Mouse (Mus musculus) right cerebral cortex, postnatal 10 days (tissue): ENCODE data around the gene Lmtk2.

Experiments
- DNase-seq, 2 experiments: peaks; one replicate each; pipeline ENCODE4 v3.0.0; 2021; ENCODE audit warnings: low spot score in 2 of 2

Lmtk2 gene

DNA sequence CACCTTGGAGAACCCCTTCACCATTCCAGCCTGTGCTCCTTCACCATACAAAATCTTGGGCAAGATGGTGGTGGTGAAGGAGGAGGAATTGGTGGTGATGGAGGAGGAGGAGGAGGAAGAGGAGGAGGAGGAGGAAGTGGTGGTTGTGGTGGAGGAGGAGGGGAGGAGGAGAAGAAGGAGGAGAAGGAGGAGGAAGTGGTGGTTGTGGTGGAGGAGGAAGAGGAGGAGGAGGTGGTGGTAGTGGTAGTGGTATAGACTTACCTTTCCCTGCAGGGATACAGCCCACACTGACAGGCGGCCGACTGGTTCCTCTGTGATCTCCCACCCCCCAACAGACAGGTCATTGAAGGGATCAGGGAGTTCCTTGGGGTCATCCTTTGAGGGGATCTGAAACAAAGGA is 115.8 kb downstream of the Lmtk2 start:
- DNase-seq, result no peak

DNA sequence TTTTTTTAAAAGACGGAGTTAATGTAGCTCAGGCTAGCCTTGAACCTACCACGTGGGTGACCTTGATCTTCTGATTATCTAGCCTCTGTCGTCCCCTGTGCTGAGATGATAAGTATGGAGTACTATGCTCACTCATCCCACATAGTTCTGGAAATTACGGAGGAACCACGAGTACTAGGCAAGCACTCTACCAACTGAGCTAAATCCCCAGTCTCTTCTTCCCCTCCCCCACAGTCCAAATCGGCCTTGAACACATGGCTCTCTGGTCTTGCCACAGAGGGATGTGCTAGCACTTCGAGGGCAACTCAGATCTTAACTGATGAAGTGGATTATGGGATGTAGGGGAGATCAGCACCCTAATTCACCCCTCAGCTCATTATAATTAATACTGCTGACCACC is 117.8 kb downstream of the Lmtk2 start:
- DNase-seq, result no peak

DNA sequence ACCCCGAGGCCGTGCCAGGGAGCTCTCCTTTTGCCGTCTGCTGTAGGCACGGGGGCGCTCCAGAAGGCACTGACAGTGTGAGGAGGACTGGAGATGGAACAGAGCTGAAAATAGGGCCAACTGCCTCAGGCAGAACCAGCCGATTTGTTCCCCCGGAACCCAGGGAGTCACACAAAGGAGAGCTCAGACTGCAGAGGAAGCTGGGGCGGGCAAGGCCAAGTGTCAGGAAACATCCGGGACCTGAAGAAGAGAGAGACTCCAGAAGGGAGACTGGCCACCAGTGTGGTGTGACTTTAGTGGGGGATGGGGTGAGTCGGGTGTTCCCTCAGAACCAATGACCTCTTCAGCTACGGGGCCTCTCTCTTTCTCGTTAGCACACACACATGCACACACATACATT is 119.1 kb downstream of the Lmtk2 start:
- no peak for DNase-seq

DNA sequence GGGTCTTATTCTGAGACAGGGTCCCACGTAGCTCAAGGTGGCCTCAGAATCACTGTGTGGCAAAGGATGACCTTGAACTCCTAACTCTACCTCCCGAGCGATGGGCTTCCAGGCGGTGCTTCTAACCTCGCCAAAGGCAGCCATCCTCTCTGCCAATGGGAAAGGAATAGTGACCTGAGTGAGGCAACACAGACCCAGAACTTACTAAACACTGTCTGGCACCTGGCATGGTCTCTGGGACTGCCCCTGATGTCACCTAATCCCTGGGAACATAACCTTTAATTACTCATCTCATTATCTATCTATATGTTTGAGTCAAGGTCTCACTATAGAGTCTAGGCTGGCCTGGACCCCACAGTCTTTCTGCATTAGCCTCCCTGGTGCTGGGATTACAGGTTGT is 119.7 kb downstream of the Lmtk2 start:
- DNase-seq, result no peak

DNA sequence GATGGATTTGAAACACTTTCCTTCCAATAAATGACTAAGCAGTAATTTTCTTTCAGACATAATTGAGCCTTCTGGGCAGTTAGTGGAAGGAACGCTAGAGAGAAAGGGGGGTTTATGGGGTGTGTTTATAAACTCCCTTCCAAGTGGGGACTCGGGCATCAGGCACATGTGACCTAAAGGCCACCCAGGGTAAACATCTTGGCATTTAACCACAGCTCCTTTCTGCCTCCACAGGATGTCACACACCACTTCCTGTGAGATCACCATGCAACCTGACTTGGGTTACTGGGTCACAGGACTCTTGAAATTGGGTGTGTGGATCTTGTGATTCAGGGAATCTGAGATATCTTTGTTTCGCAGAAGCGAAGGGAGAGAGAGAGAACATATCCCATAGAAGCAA is 121.1 kb downstream of the Lmtk2 start:
- DNase-seq, result no peak

DNA sequence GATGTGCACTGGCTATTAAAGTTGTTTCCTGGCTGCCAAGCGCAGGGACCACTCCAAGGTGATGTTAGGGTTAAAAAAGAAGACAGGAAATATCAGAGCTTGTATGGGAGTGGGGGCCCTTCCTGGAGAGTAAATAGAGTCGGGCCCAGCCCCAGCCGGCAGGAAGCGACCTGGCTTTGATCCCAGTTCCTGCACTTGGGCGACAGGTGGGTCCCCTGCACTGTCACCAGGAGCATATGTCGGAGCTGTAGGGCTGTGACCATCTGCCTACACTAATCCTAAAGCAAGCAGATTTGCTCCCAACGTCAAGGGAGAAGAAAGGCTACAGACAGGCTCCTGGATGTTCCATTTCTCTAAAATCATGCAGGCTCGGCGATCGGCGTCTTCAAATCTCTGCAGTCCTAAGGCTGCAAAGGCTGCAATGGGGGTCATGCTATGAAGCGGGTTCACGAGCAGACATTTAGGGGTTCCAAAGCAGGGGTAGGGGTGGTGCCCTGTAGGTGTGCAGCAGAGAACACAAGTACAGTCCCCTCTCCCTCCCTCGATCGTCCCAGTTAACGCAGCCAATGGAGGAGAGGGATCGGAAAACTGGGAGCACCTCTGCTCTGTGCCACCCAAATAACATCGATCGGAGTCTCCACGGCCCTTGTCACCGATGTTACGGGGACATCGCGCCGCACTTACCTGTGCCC is 122.7 kb downstream of the Lmtk2 start:
- DNase-seq, result no peak

DNA sequence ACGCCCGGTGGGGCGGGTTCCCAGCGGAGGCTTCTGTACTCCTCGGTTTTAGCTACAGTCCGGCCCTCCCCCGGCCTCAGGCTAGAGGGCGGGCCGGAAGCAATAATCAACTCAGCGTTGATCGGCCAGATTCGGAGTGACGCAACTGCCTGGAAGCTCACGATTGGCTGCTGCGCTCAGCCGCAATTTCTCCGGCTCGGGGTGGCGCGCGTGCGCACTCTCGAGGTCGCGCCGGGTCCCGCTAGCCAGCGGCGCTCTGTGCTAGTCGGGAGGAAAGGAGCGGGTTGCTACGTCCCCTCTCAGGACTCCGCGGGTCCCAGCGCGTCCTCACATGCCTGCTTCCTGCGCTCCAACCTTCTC is 123.2 kb downstream of the Lmtk2 start, which contains the start of gene Tecpr1:
Tecpr1 (minus strand) TSS at position 113 of the 360 bp plus-strand sequence.
- DNase-seq, result peak; percentile 97

DNA sequence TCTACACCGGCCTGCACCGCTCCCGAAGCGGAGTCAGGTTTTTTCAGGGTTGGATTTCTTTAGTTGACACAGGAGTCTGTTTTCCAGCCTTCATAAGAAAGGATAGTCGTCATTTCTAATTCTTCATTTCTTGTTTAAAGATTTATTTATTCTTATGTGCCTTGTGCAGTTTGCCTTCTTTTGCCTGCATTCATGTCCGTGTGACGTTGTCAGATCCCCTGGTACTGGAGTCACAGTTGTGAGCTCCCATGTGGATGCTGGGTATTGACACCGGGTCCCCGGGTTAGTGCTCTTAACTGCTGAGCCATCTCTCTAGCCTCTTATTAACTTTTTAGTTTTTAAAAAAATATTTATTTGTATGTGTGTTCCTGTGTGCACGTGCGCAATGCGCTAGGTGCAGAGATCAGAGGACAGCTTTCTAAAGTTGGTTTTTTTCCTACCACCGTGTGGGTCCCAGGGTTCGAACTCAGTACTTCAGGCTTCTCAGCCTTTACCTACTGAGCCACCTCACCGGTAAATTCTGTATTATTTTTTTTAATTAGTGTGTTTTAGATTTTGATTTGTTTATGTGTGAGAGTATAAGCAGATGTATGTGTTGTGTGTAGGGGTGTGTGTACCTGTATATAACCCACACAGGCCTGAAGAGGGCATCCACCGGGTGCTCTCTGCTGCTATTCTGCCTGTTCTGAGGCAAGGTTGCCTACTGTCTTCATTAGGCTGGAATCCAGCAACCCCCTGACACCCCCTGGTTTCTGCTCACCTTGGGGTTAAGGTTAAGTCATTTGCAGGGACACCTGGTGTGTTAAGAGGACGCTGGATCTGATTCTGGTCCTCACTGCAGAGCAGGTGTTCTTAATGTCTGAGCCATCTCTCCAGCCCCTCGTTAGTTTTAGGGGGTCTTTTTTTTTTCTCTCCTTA is 123.9 kb downstream of the Lmtk2 start:
- no peak for DNase-seq

DNA sequence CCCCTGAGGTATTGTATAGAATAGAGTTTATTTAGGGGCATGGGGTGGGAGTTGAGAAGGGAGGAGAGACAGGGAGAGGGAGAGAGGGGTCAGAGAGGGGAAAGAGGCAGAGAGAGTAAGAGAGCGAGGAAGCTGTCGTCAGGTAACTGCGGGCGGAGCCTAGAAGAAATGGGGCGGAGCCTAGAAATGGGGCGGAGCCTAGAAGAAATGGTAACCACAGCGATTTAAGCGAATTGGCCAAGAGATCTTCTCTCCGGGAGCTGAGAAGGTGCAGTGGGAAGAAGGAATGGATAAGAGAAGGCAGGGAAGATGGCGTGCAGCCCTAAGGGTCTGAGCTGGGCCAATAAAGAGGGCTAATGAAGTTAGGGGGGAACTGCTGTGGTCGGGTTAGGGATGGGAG is 126.0 kb downstream of the Lmtk2 start:
- DNase-seq, result no peak

DNA sequence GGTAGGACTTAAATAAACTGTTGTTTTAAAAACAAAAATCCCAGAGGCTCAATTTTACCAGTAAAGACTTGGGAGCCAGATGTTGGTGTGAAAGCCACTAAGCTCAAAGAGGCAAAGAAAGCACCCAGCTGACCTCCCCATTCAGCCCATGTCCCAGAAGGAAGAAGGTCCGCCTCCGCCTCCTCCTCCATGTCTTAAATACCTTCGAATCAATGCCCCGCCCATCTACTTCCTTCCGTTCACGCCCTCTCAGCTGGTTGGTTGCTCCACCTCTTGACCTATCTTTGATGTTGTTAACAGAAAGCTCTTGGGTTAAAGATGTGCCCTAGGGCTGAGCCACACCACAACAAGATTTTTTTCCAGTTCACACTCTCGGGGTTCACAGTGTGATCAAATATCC is 130.0 kb downstream of the Lmtk2 start:
- no peak for DNase-seq

DNA sequence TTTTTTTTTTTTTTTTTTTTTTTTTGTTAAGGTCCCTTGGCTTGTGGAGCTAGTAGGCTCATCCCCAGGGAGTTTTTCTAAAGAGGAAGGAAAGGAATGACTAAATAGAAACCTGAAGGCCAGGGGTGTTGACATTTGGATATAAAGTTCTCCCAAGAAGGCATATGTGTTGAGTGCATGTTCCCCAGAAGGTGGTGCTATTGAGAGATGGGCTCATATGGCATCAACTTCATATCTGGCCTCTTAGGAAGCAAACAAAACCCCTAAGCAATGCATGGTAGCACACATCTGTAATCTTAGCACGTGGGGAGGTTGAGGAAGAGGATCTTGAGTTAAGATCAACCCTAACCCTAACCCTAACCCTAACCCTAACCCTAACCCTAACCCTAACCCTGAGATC is 131.2 kb downstream of the Lmtk2 start:
- no peak for DNase-seq

DNA sequence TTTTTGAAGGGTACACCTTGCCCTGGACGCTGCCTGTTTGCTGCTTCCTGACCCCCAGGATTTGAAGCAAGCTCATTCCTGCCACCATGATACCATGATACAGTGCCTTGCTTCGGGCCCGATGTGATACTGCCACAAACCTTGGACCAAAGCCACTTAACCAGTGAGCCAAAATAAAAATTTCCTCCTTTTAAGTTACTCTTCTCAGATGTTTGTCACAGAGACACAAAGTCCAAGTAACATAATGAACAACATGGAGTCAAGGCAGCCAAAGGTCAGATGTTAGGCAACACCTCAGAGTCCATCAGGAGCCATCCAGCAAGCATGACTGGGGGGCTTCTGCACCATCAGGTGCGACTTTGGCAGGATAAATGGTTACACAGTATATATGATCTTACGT is 132.3 kb downstream of the Lmtk2 start:
- DNase-seq, result no peak

DNA sequence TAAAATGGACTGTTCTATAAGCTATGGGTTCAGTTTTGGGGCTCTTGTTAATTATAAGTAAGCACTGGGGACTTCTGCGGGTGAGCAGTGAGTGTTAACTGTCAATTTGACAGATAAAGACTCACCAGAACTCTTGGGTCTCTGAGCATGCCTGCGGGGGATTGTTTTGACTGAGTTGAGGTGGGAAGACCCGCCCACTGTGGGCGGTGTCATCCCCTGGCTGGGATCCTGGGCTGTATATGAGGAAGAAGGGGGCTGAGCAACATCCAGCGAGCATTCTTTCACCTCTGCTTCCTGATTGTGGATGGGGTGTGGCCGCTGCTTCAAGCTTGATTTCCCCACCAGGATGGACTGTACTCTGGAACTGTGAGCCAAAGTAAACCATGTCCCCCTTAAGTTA is 134.0 kb downstream of the Lmtk2 start:
- DNase-seq, result no peak

DNA sequence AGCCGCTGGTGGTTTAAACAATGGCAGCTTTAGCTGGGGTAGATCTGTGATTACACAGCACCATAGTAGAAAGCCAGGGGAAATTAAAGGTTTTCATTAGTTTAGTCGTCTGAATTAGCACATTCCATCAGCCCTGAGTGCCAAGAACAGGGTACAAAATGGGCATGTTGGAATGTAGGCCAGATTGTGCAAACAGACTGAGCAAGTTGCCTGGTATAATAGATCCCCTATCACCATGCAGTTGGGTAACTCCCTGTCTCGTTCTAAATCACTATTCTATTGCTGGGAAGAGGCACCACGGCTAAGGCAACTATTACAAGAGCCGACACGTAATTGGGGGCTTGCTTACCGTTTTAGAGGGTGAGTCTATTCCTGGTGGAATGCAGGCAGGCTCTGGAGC is 134.5 kb downstream of the Lmtk2 start:
- DNase-seq, result no peak
